Mouse (Mus musculus) myocyte (in vitro differentiated cells): ENCODE data around the gene Ccdc130. TPM values are rescaled to one million over a fixed set of nuclear protein-coding genes. Genes with fewer than 3 reads are reported as not detected.

Source experiments
- H3K27me3 ChIP-seq: one replicate; pipeline ENCODE4 v1.6.1; 2011; ENCODE audit not compliant: control insufficient read depth, insufficient read depth, insufficient read length
- H3K36me3 ChIP-seq: one replicate; pipeline ENCODE4 v1.6.1; 2011; ENCODE audit not compliant: control insufficient read depth, insufficient read depth
- H3K4me2 ChIP-seq: one replicate; pipeline ENCODE4 v1.6.1; 2011; ENCODE audit warnings: low read depth, control low read depth
- H3K4me3 ChIP-seq: one replicate; pipeline ENCODE4 v1.5.1; 2011; ENCODE audit warnings: mild to moderate bottlenecking, control low read depth, moderate library complexity
- H3K79me2 ChIP-seq: one replicate; pipeline ENCODE4 v1.6.1; 2011; ENCODE audit not compliant: control insufficient read depth, insufficient read depth
- H3ac ChIP-seq: one replicate; pipeline ENCODE4 v1.6.1; 2011; ENCODE audit not compliant: control insufficient read depth, insufficient read length
- CEBPB ChIP-seq: IDR thresholded peaks from 2 replicates; pipeline ENCODE4 v1.6.1; 2011; ENCODE audit warnings: mild to moderate bottlenecking, moderate library complexity; ENCODE audit not compliant: poor library complexity, insufficient read depth, severe bottlenecking
- E2F4 ChIP-seq: IDR thresholded peaks from one replicate; pipeline ENCODE4 v1.6.1; 2011; ENCODE audit warnings: mild to moderate bottlenecking, control low read depth, moderate library complexity; ENCODE audit not compliant: insufficient read depth
- MAX ChIP-seq: IDR thresholded peaks from one replicate; pipeline ENCODE4 v1.6.1; 2011; ENCODE audit warnings: low read depth, mild to moderate bottlenecking, control low read depth
- MYOD1 ChIP-seq, 3 experiments: IDR thresholded peaks; one replicate each; pipeline ENCODE4 v1.6.1; 2011; ENCODE audit warnings: control low read depth in 2 of 3, low read depth in 2 of 3, mild to moderate bottlenecking in 2 of 3, moderate library complexity in 1 of 3; ENCODE audit not compliant: insufficient read length in 2 of 3, control insufficient read depth in 1 of 3
- MYOG ChIP-seq, 3 experiments: IDR thresholded peaks; one replicate each; pipeline ENCODE4 v1.6.1; 2011; ENCODE audit warnings: control low read depth in 2 of 3, low read depth in 2 of 3, mild to moderate bottlenecking in 2 of 3; ENCODE audit not compliant: insufficient read length in 2 of 3, control insufficient read depth in 1 of 3, insufficient read depth in 1 of 3
- POLR2A ChIP-seq: IDR thresholded peaks from one replicate; pipeline ENCODE4 v1.6.1; 2011; ENCODE audit warnings: low read depth, mild to moderate bottlenecking, control low read depth, moderate library complexity; ENCODE audit not compliant: insufficient read length
- POLR2AphosphoS2 ChIP-seq: IDR thresholded peaks from one replicate; pipeline ENCODE4 v1.6.1; 2011; ENCODE audit warnings: low read depth, control low read depth; ENCODE audit not compliant: insufficient read length
- REST ChIP-seq: IDR thresholded peaks from one replicate; pipeline ENCODE4 v1.6.1; 2011; ENCODE audit warnings: mild to moderate bottlenecking, control low read depth, moderate library complexity; ENCODE audit not compliant: insufficient read depth, insufficient read length
- SRF ChIP-seq: IDR thresholded peaks from one replicate; pipeline ENCODE4 v1.6.1; 2011; ENCODE audit warnings: low read depth; ENCODE audit not compliant: control insufficient read depth, insufficient read length
- TCF12 ChIP-seq: IDR thresholded peaks from one replicate; pipeline ENCODE4 v1.6.1; 2011; ENCODE audit warnings: mild to moderate bottlenecking, control low read depth; ENCODE audit not compliant: poor library complexity, insufficient read depth, severe bottlenecking
- TCF3 ChIP-seq: IDR thresholded peaks from one replicate; pipeline ENCODE4 v1.6.1; 2011; ENCODE audit warnings: low read depth, control low read depth; ENCODE audit not compliant: insufficient read length
- USF1 ChIP-seq: IDR thresholded peaks from one replicate; pipeline ENCODE4 v1.6.1; 2011; ENCODE audit warnings: low read depth, mild to moderate bottlenecking, control low read depth, moderate library complexity
- polyA plus RNA-seq: library from polyadenylated mRNA; unstranded; fragments of >200 nt; fragmentation: generic; extraction: Trizol; gene quantifications from one replicate; pipeline ENCODE4 v1.2.1, GENCODE M21; 2012; ENCODE audit warnings: missing spikeins

Gene Ccdc130
- 28.9 TPM for polyA plus RNA-seq

DNA sequence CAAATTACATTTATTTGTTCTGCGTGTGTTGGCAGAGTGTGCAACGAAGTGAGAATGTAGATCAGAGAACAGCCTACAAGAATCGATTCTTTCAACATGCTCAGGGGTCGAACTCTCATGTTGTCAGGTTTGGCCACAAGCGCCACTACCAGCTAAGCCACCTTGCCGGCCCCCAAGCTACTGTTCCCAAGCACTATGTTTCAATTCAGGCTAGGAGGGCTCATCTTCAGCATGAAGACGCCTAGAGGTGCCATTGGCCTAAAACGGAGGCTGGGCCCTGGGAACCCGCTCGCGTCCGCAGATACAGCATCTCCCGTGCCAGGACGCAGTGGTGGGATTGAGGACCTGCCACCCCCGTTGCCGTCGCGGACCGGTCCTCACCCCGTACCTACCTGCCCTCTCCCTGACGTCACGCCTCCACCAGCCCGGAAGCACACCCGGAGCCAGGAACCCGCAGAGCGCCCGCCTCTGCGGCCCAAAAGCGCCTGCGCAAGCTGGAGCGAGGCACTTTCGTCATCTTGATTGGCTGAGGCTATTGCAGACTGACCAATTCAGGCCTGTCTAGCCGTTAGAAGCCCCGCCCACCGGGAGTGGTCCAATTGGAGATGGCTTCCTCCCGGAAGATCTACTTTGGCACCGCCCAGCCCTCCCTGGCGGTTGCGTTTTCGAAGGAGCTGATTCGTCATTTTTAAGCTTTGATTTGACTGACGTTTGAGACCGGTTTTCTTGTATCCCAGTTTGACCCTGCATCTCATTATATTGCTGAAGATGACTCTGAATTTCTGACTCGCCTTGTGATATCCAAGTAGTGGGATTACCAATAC is at the start of gene Ccdc130:
Gene Ccdc130 (minus strand): TSS at position 431 of the 824 bp plus-strand sequence.
- TF ChIP-seq POLR2A: peak; percentile 97
- no peak for TF ChIP-seq MYOD1 (IDR thresholded peaks at IDR 0.05; ENCODE audit: control insufficient read depth in 1 of 3, insufficient read length in 2 of 3, low read depth in 2 of 3)
- TF ChIP-seq SRF: peak; percentile 52
- peak; percentile 94 for TF ChIP-seq POLR2AphosphoS2

DNA sequence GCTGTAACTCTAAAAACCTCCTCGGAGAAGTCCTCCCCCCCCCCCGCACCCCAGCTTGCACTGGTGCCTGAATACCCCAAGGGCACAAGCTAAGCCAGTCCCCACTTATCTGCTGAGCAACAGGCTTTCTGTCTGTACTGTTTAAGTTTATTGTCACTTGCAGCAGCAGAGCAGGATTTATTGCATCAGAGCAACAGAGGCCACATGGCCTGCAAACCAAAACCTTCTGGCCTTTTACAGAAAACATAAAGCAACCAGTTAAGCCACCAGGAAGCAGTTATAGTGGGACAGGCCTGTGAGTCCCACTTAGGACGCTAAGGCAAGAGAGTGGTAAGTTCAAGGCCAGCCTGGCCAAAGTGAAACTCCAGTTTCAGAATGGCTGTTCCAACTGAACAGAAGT is 38.2 kb upstream of the Ccdc130 start:
- Histone ChIP-seq H3K79me2 (no peaks in the 10 kb centered on the region), H3K4me3 (no peak overlapping the region), H3K27me3 (peaks cover 11% of the 10 kb centered on the region), H3K36me3 (no peaks in the 10 kb centered on the region), H3K4me2 (no peak overlapping the region), H3ac (no peak overlapping the region)
- TF ChIP-seq POLR2AphosphoS2: no peak
- TF ChIP-seq REST: no peak
- no peak for TF ChIP-seq USF1
- no peak for TF ChIP-seq SRF
- no peak for TF ChIP-seq POLR2A
- no peak for TF ChIP-seq MAX
- TF ChIP-seq MYOD1 (IDR thresholded peaks at IDR 0.05; ENCODE audit: control insufficient read depth in 1 of 3, insufficient read length in 2 of 3, low read depth in 2 of 3): no peak
- no peak for TF ChIP-seq CEBPB
- TF ChIP-seq TCF3: no peak
- no peak for TF ChIP-seq TCF12
- TF ChIP-seq MYOG (IDR thresholded peaks at IDR 0.05; ENCODE audit: control insufficient read depth in 1 of 3, insufficient read depth in 1 of 3, insufficient read length in 2 of 3, low read depth in 2 of 3): no peak
- no peak for TF ChIP-seq E2F4

More for the DNA sequence above, at the start of gene Ccdc130:
- H3K27me3 ChIP-seq: no peaks in the 10 kb centered on the region
- H3K79me2 ChIP-seq: peaks cover 10% of the 10 kb centered on the region
- H3K4me2 ChIP-seq: peak within 1 kb of the TSS; percentile 81
- H3ac ChIP-seq: peak within 1 kb of the TSS; percentile 71
- peak within 1 kb of the TSS; percentile 58 for H3K4me3 ChIP-seq
- H3K36me3 ChIP-seq: no peaks in the 10 kb centered on the region

DNA sequence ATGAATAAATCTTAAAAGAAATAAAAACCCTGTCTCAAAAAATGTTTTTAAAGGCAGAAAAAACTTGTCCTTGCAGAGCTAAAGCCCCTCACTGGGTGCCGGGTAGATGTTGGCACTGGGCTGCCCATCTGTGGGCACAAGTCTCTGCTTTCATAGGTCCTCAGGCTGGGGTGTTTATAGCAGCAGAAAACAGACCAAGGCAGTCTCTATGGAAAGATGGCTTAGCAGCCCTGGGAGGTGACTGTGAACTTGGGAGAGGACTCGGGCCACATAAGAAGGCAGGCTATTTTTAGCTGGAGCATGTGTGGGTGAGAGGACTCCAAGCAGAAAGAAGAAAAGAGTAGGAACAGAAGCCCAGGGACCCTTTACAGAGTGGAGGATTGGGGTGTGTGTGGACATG is 33.8 kb upstream of the Ccdc130 start:
- H3ac ChIP-seq: no peak overlapping the region
- TF ChIP-seq USF1 (no peak), TCF12 (no peak), REST (no peak), MAX (no peak), POLR2AphosphoS2 (no peak), MYOG (IDR thresholded peaks at IDR 0.05; ENCODE audit: control insufficient read depth in 1 of 3, insufficient read depth in 1 of 3, insufficient read length in 2 of 3, low read depth in 2 of 3) (no peak), E2F4 (no peak), TCF3 (no peak), CEBPB (no peak), SRF (no peak), POLR2A (no peak), MYOD1 (IDR thresholded peaks at IDR 0.05; ENCODE audit: control insufficient read depth in 1 of 3, insufficient read length in 2 of 3, low read depth in 2 of 3) (no peak)
- no peak overlapping the region for H3K4me3 ChIP-seq
- H3K36me3 ChIP-seq: no peaks in the 10 kb centered on the region
- H3K27me3 ChIP-seq: peaks cover 11% of the 10 kb centered on the region
- no peak overlapping the region for H3K4me2 ChIP-seq
- no peaks in the 10 kb centered on the region for H3K79me2 ChIP-seq

GRCm38 (mm10) chr8:84297029-84297785 is 27.0 kb upstream of the Ccdc130 start:
- no peak for TF ChIP-seq USF1
- TF ChIP-seq MAX: no peak
- no peak for TF ChIP-seq SRF
- no peak for TF ChIP-seq MYOD1 (IDR thresholded peaks at IDR 0.05; ENCODE audit: control insufficient read depth in 1 of 3, insufficient read length in 2 of 3, low read depth in 2 of 3)
- no peak for TF ChIP-seq TCF12
- no peak for TF ChIP-seq REST
- TF ChIP-seq TCF3: no peak
- no peak for TF ChIP-seq POLR2AphosphoS2
- TF ChIP-seq MYOG (IDR thresholded peaks at IDR 0.05; ENCODE audit: control insufficient read depth in 1 of 3, insufficient read depth in 1 of 3, insufficient read length in 2 of 3, low read depth in 2 of 3): no peak
- TF ChIP-seq POLR2A: no peak
- no peak for TF ChIP-seq E2F4
- TF ChIP-seq CEBPB: no peak
- no peak overlapping the region for H3K4me2 ChIP-seq
- no peak overlapping the region for H3K4me3 ChIP-seq
- H3K79me2 ChIP-seq: no peaks in the 10 kb centered on the region
- no peaks in the 10 kb centered on the region for H3K36me3 ChIP-seq
- no peaks in the 10 kb centered on the region for H3K27me3 ChIP-seq
- no peak overlapping the region for H3ac ChIP-seq
